Mouse (Mus musculus): Measurements from ENCODE around the gene Acp5.

- TF ChIP-seq CTCF (IDR thresholded peaks at IDR 0.05 in 2 of 3, conservative IDR thresholded peaks at IDR 0.05 in 1 of 3; ENCODE audit: control insufficient read depth in 1 of 3, insufficient read depth in 1 of 3, low read depth in 2 of 3, low read length in 3 of 3, poor library complexity in 1 of 3, severe bottlenecking in 1 of 3) (peak; percentile 100; a peak in 5 of 6 replicates), RCOR1 (IDR thresholded peaks at IDR 0.05; ENCODE audit: low read depth, low read length) (peak; percentile 94), TBP (IDR thresholded peaks at IDR 0.05; ENCODE audit: low read depth, low read length) (no peak; the same call in 1 of the 2 replicates), USF1 (IDR thresholded peaks at IDR 0.05; ENCODE audit: low read depth, low read length) (0 out of 2 replicates have a peak, but pooled peaks have one; percentile 44), RAD21 (IDR thresholded peaks at IDR 0.05; ENCODE audit: low read depth, low read length) (no peak; the same call in none of the 2 replicates), ZC3H11A (IDR thresholded peaks at IDR 0.05; ENCODE audit: low read depth, low read length) (peak; percentile 100), MYC (IDR thresholded peaks at IDR 0.05; ENCODE audit: low read depth, low read length) (peak; percentile 87), MAX (IDR thresholded peaks at IDR 0.05; ENCODE audit: low read length) (no peak; the same call in 1 of the 2 replicates), ZKSCAN1 (IDR thresholded peaks at IDR 0.05; ENCODE audit: low read depth, low read length) (peak; percentile 49; the same call in 1 of the 2 replicates), ZNF384 (IDR thresholded peaks at IDR 0.05; ENCODE audit: low read depth, low read length) (peak; percentile 87), ETS1 (IDR thresholded peaks at IDR 0.05; ENCODE audit: low read depth, low read length) (peak; percentile 58; the same call in 1 of the 2 replicates)
These were observed 7.9 kb upstream of the Acp5 start for GRCm38 (mm10) chr9:22143108-22144037.

All from MEL (cell line).